Mouse (Mus musculus) layer of hippocampus, postnatal 14 days (tissue): Measurements from ENCODE around the gene Lgr5. TPM values are rescaled to one million over a fixed set of nuclear protein-coding genes. Genes with fewer than 3 reads are reported as not detected.
A peak's percentile ranks its signal among the peaks of the same experiment; 100 is the strongest.

Experiments
- DNase-seq, 2 experiments: peaks; one replicate each; pipeline ENCODE4 v3.0.0; 2021 to 2022; ENCODE audit warnings: low spot score in 2 of 2, mixed read lengths in 1 of 2
- total RNA-seq, 2 experiments: library from RNA; stranded (reverse); gene quantifications; 2 replicates each; pipeline ENCODE4 v1.2.3; 2021

Lgr5 gene
- total RNA-seq, 2 experiments from 2014 or later, result 4.5 to 4.7 TPM

DNA sequence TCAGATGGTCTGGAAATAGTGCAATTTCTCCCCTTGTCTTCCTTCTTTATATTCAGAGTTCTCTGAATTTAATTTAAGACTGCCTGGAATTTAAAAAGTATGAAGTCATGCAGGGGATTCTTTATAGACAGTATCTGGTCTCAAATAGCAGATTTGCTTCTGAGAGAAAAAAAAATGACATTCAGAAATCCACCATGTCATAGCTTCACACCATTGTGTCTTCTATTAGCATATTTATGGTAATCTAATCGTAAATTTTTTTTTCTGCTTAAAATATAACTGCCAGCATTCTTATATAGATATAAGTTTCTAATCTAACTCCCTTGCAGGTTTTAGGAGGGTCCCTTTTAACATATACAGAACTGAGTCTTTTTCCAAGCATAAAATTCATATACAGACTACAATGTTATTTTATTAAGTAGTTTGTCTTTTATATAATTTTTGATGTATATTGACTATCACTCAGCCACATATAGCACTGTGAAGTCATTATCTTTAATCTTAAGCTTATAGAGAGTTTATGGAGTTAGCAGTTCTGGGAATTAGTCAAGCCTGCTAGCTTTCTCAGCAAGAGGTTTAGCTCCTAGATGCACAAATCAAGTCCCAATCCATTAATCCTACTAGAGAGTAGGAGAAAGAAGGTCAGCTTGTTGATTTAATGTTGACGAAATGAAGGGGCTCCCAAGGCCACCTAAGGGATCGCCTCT lies 15.7 kb downstream of the Lgr5 start:
- DNase-seq, result no peak

DNA sequence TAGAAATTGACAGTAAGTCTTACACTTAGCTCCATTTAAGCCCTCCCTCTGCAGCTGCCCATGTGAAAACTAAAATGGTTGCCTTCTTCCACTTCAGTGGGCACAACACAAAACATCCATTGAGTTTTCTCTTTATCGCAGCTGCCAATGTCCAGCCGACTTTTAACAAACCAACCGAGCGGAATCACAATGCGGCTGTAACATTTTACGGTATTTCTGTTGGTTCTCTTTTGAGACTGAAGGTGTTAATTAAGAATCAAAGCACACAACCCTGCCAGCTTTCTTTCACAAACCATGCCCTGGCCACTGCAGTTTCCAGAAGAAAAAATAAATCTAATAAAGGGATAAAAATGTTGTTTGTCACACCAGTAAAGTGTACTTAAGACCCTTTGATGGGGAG lies 16.3 kb downstream of the Lgr5 start:
- DNase-seq, result peak in 1 of 2 experiments; percentile 33

DNA sequence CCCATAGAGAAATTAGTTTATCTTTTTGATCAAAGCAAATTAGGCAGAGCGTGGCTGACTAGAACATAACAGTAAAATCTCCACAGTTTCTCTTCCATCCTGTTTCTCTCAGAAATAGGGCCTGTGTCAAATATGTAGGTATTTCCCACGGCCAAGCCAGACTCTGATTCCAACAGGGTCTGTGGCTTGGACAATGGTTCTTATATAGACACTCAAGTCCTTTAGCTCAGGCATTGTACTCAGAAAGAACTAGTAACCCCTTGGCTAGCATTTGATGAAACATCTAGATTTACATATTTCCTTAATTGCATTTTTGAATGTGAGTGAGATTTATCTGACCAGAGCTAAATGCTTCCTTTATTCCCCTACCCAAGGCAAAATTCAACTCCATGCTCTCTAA lies 17.0 kb downstream of the Lgr5 start:
- no peak for DNase-seq

DNA sequence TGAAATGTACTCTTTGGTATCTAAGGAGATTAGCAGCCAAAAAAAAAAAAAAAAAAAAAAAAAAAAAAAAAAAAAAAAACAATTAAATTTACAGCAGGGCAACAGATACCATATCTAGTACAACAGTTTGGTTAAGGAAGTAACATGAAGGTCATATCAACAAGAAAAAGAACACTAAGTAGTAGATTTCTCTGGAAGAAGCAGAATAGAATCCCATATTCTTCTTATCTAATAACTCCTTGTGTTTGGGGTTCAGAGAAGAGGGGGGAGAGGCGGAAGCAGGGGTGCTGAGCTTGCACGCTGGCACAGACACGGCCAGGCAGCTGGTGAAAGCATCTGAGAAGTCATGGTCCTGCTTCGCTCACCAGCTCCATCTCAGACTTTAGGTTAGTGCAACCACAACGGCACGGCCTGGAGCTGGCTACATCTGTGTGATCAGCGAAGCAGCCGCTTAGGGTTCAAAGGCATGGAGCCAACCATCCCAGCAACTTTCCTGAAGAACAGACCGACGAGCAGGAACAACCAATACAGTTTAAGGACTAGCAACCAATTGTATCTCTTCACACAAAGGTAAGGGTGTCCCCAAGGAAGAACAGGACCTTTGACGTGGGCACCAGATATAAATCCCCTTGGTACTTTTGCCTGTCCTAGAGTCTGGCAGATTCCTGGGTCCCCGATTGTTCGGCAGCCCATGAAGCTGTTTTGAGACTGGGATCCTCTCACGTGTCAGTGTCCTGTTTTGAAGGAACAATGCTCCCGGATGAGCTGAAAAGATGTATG lies 17.7 kb downstream of the Lgr5 start, which contains the start of gene A930009A15Rik:
Gene A930009A15Rik, plus strand, starts transcription at position 275 of the 780 bp plus-strand sequence.
- peak in 1 of 2 experiments; percentile 25 for DNase-seq

DNA sequence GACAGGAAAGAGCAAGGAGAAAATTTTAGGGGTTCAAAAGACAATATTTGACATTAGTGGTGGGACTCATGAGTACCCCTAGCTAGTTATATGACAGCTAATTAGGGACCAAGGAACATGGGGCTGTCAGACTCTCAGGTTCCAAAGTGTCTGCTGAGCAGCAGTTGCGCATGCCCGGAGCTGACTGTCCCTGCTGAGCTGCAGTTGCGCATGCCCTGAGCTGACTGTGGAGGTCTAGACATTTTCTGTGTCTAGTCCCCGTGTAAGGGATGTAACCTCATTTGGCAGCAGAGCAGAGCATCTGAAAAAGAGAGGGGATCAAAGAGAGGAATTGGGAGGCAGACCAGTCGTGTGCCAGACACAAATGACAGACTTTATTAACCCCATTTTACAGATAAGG lies 23.6 kb downstream of the Lgr5 start:
- no peak for DNase-seq

DNA sequence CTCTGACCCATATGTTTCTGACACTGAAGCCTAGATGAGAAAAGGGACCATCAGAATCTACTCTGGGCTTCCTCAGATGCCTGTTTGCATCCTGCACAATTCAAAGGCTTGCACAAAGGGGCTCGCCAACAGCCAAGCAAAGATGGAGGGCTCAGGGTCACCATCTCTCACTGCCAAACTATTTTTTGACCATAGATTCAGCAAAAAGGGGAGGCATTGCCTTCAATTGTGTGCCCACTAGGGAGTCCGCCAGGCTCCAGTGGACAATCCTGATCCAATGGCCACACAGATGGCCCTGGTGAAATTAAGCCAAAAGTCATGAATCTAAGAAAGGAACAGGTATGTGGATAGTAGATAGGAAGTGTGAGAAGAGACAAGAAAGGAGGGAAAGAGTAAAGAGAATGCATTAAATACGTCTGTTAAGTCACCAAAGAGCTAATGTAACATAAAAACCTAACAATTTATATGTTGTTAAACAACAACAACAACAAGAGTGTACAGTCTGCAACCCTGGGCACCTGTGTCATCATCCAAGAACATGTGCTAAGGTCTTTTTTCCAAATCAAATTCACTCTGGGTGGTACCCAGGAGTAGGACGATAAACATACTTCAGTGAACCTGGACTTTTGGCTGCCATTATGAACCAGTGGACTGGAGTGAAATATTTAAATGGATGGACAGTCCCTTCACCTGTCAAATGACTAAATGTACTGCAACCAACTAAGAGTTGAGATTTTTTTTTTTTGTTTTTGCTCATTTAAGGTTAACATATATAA lies 24.5 kb downstream of the Lgr5 start:
- no peak for DNase-seq

DNA sequence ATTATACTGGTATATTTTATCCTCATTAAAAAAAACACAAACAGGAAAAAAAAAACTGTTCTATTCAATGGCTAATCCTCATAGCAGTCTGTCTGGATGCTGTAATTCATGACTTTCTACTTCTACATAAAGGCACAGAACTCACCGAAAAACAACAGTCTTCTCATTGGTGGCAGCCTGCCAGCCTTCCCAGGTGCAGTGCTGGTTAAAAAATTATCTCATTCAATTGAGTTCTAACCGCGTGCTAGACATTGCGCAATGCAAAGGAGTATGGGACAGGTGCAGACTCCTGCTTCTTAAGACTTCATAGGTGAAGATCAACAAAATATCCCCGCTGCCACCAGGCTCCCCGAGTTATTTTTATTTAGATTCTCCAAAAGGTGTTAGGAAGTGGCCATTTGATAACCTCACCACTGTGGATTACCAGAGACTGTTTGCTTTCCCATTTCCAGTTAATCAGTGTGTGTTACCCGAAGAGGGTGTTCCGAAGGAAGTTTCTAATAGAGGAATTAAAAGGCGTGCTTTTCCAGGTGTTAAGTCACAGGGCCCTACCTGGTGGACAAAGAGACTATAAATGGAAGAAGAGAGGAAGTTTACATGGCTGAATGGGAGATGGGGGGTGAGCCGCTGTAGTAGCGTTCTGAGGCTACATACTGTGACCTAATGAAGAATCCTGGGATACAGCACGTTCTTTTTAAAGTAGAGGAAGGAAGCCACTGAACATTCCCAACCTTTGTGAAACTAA lies 26.3 kb downstream of the Lgr5 start:
- no peak for DNase-seq

DNA sequence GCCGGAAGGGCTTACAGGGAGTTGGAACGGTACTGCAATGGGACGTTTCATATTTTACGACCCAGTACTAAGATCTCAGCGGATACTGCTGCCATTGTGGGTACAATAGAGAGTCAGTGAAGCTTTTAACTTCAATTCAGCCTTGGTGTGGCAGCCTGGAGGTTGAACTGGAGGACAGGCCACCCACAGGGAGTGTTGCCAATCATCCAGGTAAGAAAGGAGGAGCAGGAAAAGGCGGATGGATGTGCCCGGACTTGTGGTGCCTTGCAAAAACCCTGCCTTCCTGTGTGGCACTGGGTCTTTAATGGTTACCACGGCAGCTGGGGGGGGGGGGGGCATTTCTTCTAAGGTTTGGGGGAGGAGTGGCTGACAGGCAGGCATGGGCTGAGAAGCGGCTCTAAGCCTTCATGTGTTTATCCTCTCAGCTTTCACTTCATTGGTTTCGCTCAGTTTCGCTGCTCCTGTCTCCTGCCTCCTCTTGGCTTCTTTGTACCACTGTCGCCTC lies 30.8 kb downstream of the Lgr5 start:
- no peak for DNase-seq

DNA sequence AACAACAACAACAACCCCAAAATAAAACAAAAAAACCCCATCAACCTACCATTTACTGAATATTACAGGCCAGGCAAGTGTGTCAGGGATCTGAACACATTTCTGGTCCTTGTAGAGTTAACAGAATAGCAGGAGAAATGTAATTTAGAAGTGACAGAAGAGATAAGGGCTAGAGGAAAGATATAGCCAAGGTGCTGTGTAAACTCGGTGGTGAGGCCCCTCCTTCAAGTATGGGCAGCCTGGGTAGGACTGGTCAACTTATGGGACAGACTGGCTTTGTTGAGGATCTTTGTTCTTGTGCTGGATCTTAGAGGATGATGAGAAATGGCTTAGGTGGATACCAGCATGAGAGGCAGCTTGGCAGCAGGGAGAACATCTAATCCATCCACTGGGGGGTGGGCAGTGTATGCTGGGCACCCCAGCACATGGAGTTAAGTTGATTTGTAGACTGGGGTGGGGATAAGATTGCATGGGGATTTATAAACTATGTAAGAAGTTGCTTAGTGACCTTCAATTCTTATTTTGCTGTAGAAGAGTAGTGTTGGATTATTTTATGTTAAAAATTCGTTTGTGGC lies 32.3 kb downstream of the Lgr5 start:
- DNase-seq, result no peak

DNA sequence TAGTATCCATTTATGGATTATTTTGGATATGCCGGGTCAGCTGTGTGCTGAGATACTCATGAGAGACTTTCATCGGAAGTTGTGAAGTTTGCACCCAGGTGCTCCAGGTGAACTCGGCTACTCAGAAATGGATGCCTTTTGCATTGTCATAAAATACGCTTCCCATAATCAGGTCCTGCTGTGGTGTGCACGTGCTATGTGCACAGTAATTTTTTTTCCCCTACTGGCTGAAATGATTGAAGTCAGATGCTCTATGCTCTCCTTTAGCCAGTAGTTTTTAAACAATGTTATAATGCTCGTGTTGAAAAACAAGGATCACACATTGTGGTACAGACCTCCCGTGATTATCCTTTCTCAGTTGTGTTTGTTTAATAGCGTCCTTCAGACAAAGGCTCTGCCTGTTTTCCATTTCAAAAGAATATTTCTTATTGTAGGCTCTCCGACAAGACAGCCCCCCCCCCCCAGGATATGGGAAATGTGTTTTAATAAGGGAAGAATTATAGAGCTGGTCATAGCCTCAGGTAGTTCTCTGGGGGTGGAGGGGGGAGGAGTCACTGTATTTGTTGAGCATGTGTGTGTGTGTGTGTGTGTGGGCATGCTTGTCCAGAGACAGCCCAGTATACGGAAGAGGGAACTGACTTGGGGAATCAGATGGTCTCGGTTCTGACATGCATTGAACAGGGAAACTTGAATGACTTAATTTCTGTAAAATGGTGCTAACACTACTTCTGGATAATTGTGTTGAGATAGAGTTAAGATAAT lies 34.0 kb downstream of the Lgr5 start:
- DNase-seq, result no peak

DNA sequence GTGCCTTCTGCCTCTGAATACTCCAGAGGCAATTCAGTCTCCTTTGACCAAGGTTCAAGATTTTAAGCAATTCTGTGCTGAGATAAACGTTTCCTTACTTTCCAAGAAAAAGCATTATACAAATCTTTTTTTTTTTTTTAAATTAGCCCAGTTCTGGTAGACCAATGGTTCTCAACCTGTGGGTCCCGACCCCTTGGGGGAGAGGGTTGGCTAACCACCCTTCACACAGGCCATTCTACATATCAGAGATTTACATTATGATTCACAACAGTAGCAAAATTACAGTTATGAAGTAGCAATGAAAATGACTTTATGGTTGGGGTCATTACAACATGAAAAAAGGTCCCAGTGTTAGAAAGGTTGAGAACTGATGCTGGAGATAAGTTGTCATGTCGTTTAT lies 36.5 kb downstream of the Lgr5 start:
- DNase-seq, result no peak

DNA sequence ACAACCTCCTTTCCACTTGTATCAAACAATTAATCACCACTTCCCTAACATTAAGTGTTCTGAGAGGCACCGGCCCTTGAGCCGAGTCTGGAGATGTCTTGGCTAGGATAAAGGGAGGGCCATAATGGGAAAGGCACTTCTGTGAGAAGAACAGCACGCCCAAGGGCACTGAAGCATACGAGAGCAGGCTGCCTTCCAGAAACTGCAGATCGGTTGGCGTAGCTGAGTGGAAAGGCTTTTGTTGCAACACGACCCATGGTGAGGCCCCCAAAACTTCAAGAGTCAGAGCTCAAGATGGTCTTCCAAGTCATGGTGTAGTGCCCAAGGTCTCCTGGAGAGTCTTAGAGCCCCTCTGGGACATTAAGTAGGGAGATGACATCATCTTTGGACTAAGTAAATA lies 37.3 kb downstream of the Lgr5 start:
- no peak for DNase-seq

DNA sequence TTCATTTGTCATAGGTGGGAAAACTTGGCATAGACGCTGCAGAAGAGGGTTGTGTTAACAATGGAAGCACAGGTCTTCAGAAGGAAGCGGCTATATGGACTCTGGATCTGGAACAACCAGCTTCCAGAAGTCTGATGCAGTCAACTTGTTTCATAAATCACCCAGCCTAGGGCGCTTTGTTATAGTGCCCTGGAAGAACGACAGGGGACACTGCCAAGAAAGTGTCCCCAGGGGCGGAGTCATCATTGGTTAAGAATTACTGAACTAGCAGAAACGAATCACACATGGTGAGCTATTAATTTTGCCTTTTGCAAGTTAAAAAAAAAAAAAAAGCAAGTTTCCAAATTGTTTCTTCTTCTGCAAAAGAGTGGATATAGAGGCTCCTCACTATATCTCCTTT lies 44.7 kb downstream of the Lgr5 start:
- DNase-seq, result no peak

DNA sequence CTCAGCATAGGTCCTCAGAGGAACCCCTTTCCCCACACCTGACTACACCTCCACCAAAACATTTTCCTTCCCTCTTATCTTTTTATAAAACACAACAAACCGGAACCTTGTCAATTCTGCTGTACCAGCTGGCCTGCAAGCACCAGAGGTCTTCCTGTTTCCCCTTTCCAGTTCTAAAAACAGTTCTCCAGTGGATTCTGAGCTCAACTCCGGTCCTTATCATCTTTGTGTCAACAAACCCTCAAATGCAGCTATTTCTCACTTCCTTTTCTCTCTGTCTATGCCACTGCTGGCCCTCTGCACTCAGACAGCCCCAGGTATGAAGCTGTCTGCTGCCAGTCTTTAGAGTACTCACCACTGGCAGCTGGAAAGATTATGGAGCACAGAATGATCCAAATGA lies 56.8 kb downstream of the Lgr5 start:
- DNase-seq, result no peak

DNA sequence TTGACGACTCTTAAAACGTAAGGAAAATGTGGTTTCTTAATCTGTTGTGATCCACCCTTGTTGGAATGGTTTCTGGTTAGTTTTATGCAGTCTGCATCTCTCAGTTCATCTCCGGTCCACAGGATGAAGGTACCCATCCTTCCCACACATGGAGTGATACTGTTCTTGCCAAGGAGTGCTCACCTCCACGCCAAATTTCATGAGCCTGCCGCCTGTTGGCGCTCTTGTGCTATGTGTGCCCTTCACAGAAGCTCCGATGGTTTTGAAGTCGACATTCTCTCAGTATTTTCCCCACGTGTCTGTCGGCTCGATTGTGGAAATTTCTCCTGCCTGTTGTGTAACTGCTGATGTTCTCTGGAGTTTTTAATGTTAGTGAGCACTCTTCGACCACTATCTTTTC lies 57.8 kb downstream of the Lgr5 start:
- DNase-seq, result no peak

DNA sequence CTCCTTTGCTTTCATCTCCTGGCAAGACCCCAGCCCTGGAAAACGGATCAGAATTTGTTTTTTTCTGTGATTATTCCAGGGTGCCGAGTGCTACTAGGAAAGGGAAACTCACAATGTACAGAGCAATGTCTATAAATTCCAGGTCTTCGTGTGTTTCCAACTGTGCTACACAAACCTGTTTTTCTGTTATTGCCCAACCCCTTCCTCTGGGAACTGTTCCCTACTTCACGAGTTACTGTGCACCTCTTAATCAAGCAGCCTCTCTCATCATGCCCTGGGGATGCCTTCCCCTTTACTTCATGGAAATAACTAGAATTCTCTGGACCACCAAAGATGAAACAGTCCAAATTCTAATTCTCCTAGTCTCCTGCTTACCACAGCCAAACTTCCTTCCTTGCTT lies 58.7 kb downstream of the Lgr5 start:
- no peak for DNase-seq

DNA sequence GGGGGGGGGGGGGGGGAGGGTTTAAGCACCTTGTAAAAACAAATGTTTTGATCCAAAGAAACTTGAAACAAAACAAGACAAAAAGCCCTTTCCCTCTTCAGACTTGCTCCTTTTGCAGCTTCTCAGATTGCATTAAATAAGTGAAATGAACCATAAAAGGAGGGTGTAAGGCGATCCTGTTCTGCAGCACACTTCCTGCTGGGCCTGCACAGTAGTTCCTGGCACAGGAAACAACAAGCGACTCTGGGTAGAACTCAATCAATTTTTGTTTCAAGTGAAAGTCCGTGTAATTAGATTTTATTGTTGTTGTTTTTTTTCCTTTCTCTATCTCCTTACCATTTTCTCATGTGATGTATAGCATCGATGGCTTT lies 66.5 kb downstream of the Lgr5 start:
- DNase-seq, result no peak

DNA sequence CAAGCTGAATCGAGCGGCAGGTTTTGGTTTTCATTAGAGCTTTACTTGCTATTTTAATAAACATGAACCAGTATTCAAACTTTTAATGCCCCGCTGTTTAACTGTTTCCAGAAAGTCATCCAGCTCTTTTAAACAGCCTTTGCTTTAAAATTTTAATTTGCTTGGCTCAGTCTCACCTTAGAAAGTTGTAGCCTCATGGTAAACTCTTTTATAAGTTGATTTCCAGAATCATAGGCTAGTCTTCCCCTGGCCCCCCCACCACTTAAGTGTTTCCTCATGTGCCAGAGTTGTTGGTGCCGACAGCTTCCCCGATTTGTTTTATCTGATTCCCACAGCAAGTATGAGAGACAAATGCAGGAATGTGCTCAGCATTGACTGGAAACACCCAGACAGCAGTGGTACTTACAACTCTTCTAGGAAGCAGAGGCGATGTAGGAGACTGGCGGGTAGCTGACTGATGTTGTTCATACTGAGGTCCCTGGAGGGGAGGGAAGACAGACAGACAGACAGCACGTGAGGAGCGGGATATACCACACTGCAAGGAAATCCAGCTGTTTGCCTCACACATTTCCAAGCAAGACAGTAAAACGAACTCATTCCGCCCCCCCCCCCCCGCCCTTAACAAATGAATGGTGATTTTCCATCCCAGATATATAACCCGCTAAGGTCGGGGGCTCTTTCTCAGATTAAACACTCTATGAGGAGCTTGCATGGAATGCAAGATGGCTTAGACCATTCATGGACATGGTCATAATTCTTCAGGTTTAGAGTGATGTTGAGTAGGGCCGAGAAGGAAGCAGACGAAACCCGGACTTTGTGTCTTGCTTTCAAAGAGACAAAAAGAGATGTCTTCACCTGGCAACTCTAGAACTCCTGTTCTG lies 67.1 kb downstream of the Lgr5 start:
- DNase-seq, result no peak

DNA sequence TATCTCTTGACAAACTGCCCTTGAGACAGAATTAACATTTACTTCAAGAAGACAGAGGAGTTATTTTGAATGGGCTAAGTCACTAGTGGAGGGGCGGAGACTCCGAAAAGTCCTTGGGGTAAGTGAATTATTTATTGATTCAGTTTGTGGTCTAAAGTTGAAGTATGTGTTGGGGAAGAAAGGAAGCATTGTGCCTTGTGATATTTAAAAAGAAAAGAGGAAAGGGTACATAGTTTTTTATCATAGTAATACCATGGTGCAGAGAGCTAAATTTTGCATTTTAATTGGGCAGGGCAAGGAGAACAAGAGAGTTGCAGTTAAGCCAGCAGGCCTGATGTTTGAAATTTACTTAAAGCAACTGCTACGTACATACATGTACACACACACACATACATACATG lies 68.7 kb downstream of the Lgr5 start:
- no peak for DNase-seq
